Mouse (Mus musculus): ENCODE measurements around the gene Sobp.

DNA sequence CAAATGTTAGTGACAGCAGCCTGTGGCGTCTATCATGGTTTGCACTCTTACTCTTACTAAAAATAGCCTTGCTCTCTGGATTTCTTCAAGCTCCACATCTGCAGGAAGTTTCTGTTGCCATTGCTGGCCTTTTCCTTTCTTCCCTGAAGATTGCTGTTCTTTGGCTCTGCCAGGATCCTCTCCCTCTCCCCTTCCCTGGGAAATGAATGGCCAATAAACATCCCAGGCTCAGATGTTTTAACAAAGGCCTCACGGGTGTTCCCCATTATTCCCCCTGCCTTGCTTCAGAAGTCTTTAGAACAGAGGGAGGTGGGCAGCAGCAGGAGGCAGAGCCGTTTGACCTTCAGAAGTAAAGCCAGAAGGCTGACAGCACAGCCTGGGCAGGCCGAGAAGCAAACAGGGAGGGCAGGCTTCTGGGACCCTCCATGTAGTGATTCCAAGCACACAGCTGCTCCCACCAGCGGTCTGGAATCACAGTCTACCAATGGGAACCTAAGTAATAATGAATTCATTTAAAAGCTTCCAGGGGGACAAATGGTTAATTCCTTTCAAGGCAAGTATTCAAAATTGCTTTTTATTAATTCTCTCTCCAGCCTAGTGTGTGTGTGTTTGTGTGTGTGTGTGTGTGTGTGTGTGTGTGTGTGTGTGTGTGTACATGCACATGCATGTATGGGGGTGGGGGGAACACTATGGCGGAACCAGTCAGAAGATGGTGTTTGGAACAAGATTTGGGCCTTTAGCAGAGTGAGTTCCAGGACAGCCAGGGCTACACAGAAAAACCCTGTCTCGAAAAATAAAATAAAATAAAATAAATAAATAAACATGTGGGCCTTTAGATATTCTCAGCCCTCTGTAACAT, 130.8 kb downstream of the Sobp start:
- TF ChIP-seq CTCF (IDR thresholded peaks at IDR 0.05; ENCODE audit: insufficient read depth, low read depth, low read length) (no peak), POLR2A (IDR thresholded peaks at IDR 0.05; ENCODE audit: insufficient read depth, low read depth, low read length) (no peak)

Data from olfactory bulb, adult 2 months (tissue).